In the genomic region with DNA sequence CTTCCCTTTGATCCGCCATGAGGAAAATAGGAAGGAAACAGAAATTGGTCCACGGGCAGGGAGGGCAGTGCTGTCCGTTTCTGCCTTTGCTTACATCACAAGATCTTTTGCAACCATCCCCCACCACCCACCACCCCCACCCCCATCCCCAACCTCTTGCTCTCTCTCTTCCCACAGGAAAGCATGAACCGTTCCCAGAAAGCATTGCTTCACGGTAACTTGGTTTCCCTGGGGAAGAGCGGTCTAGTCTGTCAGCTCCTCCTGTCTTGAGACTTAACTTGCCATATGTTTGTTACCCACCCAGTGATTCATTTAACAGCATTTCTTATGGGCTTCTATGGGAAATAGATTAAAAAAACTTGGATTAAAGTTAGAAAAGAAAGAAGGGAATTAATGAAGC, we compare ENCODE assay signal across 1 mouse cellular context.
TF ChIP-seq lines count a peak whose summit lies in the region.

No protein-coding gene starts in this region.

TF ChIP-seq in CH12.LX, 34 proteins besides CTCF, POLR2A, EP300 and RAD21 (continued from another document):
- TF ChIP-seq HCFC1 (IDR thresholded peaks at IDR 0.05; ENCODE audit: low read depth, low read length) (no peak), NRF1 (IDR thresholded peaks at IDR 0.05; ENCODE audit: low read depth, low read length) (no peak), ZKSCAN1 (IDR thresholded peaks at IDR 0.05; ENCODE audit: borderline replicate concordance, low read depth, low read length) (no peak), E2F4 (IDR thresholded peaks at IDR 0.05; ENCODE audit: insufficient replicate concordance, low read depth, low read length) (no peak)
